9 mouse cellular contexts compared by ENCODE assay signal in the genomic region with DNA sequence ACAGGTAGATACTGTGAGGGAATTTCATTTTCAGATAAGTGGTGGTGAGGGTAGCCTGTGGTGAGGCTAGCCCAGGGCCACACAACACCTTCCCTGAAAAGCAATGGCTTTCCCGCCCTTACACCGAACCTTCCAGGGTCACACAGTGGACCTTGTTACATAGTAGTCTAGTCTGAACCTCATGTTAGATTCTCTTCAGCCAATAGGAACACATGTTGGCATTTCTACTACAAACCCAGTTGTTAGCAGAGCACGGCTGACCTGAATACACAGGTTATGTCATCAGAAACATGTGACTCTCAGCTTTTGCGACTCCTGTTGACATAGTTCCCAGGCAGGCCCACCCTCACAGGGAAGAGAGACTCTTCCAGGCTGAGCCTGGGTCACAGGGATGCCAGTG. TPM values are rescaled to one million over a fixed set of nuclear protein-coding genes. Genes with fewer than 3 reads are reported as not detected.
A peak's percentile ranks its signal among the peaks of the same experiment; 100 is the strongest.
DNase-seq lines count a peak whose midpoint lies in the region; ATAC-seq lines count a peak whose summit lies in the region.
"Had no signal": no experiment of that assay in that cellular context is flagged by ENCODE, and none has a peak within 500 bp of the region (broad histone marks: within the 10 kb centered on the region; RNA-seq: fewer than 3 reads in every experiment).

No protein-coding gene starts in this region.

- H3K27ac ChIP-seq in forebrain, embryonic 11.5 days (ENCODE audit: low read depth, low read length) = no peak overlapping the region
- no peak overlapping the region for H3K27ac ChIP-seq in forebrain, embryonic 16.5 days (ENCODE audit: low read length)
- peak overlapping the region; percentile 84 for H3K27ac ChIP-seq in limb, embryonic 12.5 days
- no peak overlapping the region for H3K27ac ChIP-seq in limb, embryonic 10.5 days
- peak overlapping the region; percentile 76 for H3K27ac ChIP-seq in hindbrain, embryonic 12.5 days
- peak overlapping the region; percentile 74 for H3K27ac ChIP-seq in liver, embryonic 15.5 days (replicated peaks)

- H3K27me3 ChIP-seq in forebrain, embryonic 11.5 days (ENCODE audit: control insufficient read depth, insufficient read depth, low read length) = no peaks in the 10 kb centered on the region
- H3K27me3 ChIP-seq in forebrain, embryonic 16.5 days (replicated peaks; ENCODE audit: control insufficient read depth, insufficient read depth, low read length) = no peaks in the 10 kb centered on the region
- H3K27me3 ChIP-seq in limb, embryonic 12.5 days = no peaks in the 10 kb centered on the region
- H3K27me3 ChIP-seq in limb, embryonic 10.5 days (ENCODE audit: low read depth, poor library complexity, severe bottlenecking) = no peaks in the 10 kb centered on the region
- H3K27me3 ChIP-seq in hindbrain, embryonic 12.5 days = no peaks in the 10 kb centered on the region
- H3K27me3 ChIP-seq in liver, embryonic 15.5 days = no peaks in the 10 kb centered on the region

- no peaks in the 10 kb centered on the region for H3K9me3 ChIP-seq in forebrain, embryonic 11.5 days (ENCODE audit: control insufficient read depth, low read length)
- H3K9me3 ChIP-seq in forebrain, embryonic 16.5 days (ENCODE audit: control insufficient read depth, low read length) = no peaks in the 10 kb centered on the region
- 0 out of 2 replicates have a peak, but pooled peaks cover 6% of the 10 kb centered on the region for H3K9me3 ChIP-seq in limb, embryonic 12.5 days
- H3K9me3 ChIP-seq in limb, embryonic 10.5 days (replicated peaks) = no peaks in the 10 kb centered on the region
- no peaks in the 10 kb centered on the region for H3K9me3 ChIP-seq in hindbrain, embryonic 12.5 days (replicated peaks)
- no peaks in the 10 kb centered on the region for H3K9me3 ChIP-seq in liver, embryonic 15.5 days (replicated peaks)

- DNase-seq in forebrain, embryonic 11.5 days (ENCODE audit: low spot score) = no peak
- DNase-seq in limb, embryonic 10.5 days (ENCODE audit: low spot score) = no peak
- no peak for DNase-seq in left cerebral cortex, postnatal 25 days (ENCODE audit: low spot score in 2 of 2)
- DNase-seq in left cerebral cortex, postnatal 4 days = no peak
- DNase-seq: cerebellum, adult 9-10 months had no signal

- H3K9ac ChIP-seq in forebrain, embryonic 11.5 days (ENCODE audit: low read length) = no peak overlapping the region
- no peak overlapping the region for H3K9ac ChIP-seq in forebrain, embryonic 16.5 days (replicated peaks; ENCODE audit: low read depth, low read length)
- H3K9ac ChIP-seq in limb, embryonic 12.5 days (replicated peaks) = 0 out of 2 replicates have a peak overlapping the region, but pooled peaks have one; percentile 12
- H3K9ac ChIP-seq in hindbrain, embryonic 12.5 days = no peak overlapping the region
- H3K9ac ChIP-seq in liver, embryonic 15.5 days = no peak overlapping the region

- intact Hi-C loops in left cerebral cortex, postnatal 25 days (cut with DNase I) = no loop called here
- intact Hi-C loops in left cerebral cortex, postnatal 4 days (cut with DNase I) = no loop called here

- WGBS in forebrain, embryonic 11.5 days = 86% methylated on average over 4 of the region's 4 CpGs
- 79% methylated on average over 4 of the region's 4 CpGs for WGBS in forebrain, embryonic 16.5 days
- 79% methylated on average over 4 of the region's 4 CpGs for WGBS in limb, embryonic 12.5 days
- WGBS in limb, embryonic 10.5 days = 87% methylated on average over 4 of the region's 4 CpGs
- WGBS in hindbrain, embryonic 12.5 days = 89% methylated on average over 4 of the region's 4 CpGs
- 70% methylated on average over 4 of the region's 4 CpGs for WGBS in liver, embryonic 15.5 days (ENCODE audit: insufficient replicate concordance)

- no peaks in the 10 kb centered on the region for H3K36me3 ChIP-seq in forebrain, embryonic 11.5 days (ENCODE audit: control insufficient read depth, insufficient read depth, low read length)
- no peaks in the 10 kb centered on the region for H3K36me3 ChIP-seq in forebrain, embryonic 16.5 days (ENCODE audit: control insufficient read depth, insufficient read depth)
- H3K36me3 ChIP-seq in limb, embryonic 12.5 days = peaks cover 23% of the 10 kb centered on the region
- peaks cover 25% of the 10 kb centered on the region for H3K36me3 ChIP-seq in limb, embryonic 10.5 days
- no peaks in the 10 kb centered on the region; the same call in 1 of the 2 replicates for H3K36me3 ChIP-seq in hindbrain, embryonic 12.5 days
- H3K36me3 ChIP-seq in liver, embryonic 15.5 days (replicated peaks) = no peaks in the 10 kb centered on the region

- no peak overlapping the region for H3K4me3 ChIP-seq in forebrain, embryonic 11.5 days (ENCODE audit: low read depth, low read length)
- H3K4me3 ChIP-seq in forebrain, embryonic 16.5 days (replicated peaks; ENCODE audit: low read length) = no peak overlapping the region
- no peak overlapping the region for H3K4me3 ChIP-seq in limb, embryonic 12.5 days (replicated peaks)
- H3K4me3 ChIP-seq in limb, embryonic 10.5 days = no peak overlapping the region
- H3K4me3 ChIP-seq in hindbrain, embryonic 12.5 days = no peak overlapping the region
- H3K4me3 ChIP-seq in liver, embryonic 15.5 days (replicated peaks) = no peak overlapping the region

- H3K4me2 ChIP-seq in forebrain, embryonic 11.5 days (ENCODE audit: low read depth, low read length, severe bottlenecking) = no peak overlapping the region
- H3K4me2 ChIP-seq in forebrain, embryonic 16.5 days (ENCODE audit: low read length) = no peak overlapping the region
- H3K4me2 ChIP-seq in limb, embryonic 12.5 days = no peak overlapping the region
- H3K4me2 ChIP-seq in hindbrain, embryonic 12.5 days (replicated peaks) = no peak overlapping the region
- H3K4me2 ChIP-seq in liver, embryonic 15.5 days = no peak overlapping the region

- H3K4me1 ChIP-seq in forebrain, embryonic 11.5 days (replicated peaks; ENCODE audit: control insufficient read depth, insufficient read depth, low read length) = no peaks in the 10 kb centered on the region
- H3K4me1 ChIP-seq in forebrain, embryonic 16.5 days (replicated peaks; ENCODE audit: control insufficient read depth, insufficient read depth, low read length) = peaks cover 17% of the 10 kb centered on the region
- peaks cover 51% of the 10 kb centered on the region for H3K4me1 ChIP-seq in limb, embryonic 12.5 days (replicated peaks)
- H3K4me1 ChIP-seq in limb, embryonic 10.5 days = peaks cover 26% of the 10 kb centered on the region
- H3K4me1 ChIP-seq in hindbrain, embryonic 12.5 days = peaks cover 38% of the 10 kb centered on the region
- H3K4me1 ChIP-seq in liver, embryonic 15.5 days (replicated peaks) = peaks cover 22% of the 10 kb centered on the region

- ATAC-seq in forebrain, embryonic 11.5 days (replicated peaks; ENCODE audit: low FRiP score) = 0 out of 2 replicates have a peak, but pooled peaks have one; percentile 20
- ATAC-seq in forebrain, embryonic 16.5 days = no peak
- ATAC-seq in limb, embryonic 12.5 days (ENCODE audit: insufficient number of reproducible peaks, insufficient read depth, low FRiP score, low TSS enrichment, low read depth) = no peak
- ATAC-seq in hindbrain, embryonic 12.5 days (ENCODE audit: low FRiP score) = peak; percentile 23; the same call in 1 of the 2 replicates
- peak; percentile 80 for ATAC-seq in liver, embryonic 15.5 days (ENCODE audit: insufficient read depth)

RNA-seq across cellular contexts. Expression of a gene that starts 33.9 kb away (rescaled TPM):
- polyA plus RNA-seq in forebrain, embryonic 11.5 days (2014; fragmentation: Nextera tagmentation; extraction: Ambion mirVana) = 27.7 and 33.5 TPM in 2 replicates
- 15.2 and 18.4 TPM in 2 replicates for polyA plus RNA-seq in forebrain, embryonic 16.5 days (2015; fragmentation: Nextera tagmentation; extraction: Ambion mirVana)
- polyA plus RNA-seq in limb, embryonic 12.5 days (2016; fragmentation: Nextera tagmentation; extraction: Ambion mirVana) = 46.1 and 47.5 TPM in 2 replicates
- 23.7 and 35.7 TPM in 2 replicates for polyA plus RNA-seq in limb, embryonic 10.5 days (2016; fragmentation: Nextera tagmentation; extraction: Ambion mirVana)
- polyA plus RNA-seq in hindbrain, embryonic 12.5 days (2016; fragmentation: Nextera tagmentation; extraction: Ambion mirVana) = 55.6 and 57.8 TPM in 2 replicates
- polyA plus RNA-seq in liver, embryonic 15.5 days (2015; fragmentation: Nextera tagmentation; extraction: Ambion mirVana) = 4.3 and 5.6 TPM in 2 replicates
- total RNA-seq in left cerebral cortex, postnatal 25 days (2021) = 1 to 10 TPM; 6.3 to 7.3 TPM
- total RNA-seq in left cerebral cortex, postnatal 4 days (2021) = 10 to 100 TPM; 13.8 to 16.3 TPM

Comparison
In these comparisons a context has a peak if more than half of its experiments do, and no peak if none do; other contexts are left out.
1. ATAC-seq: peak in forebrain, embryonic 11.5 days (single experiment), hindbrain, embryonic 12.5 days (single experiment) and liver, embryonic 15.5 days (single experiment); none in forebrain, embryonic 16.5 days (single experiment) and limb, embryonic 12.5 days (single experiment).
2. H3K27ac ChIP-seq: peak in limb, embryonic 12.5 days (single experiment), hindbrain, embryonic 12.5 days (single experiment) and liver, embryonic 15.5 days (single experiment); none in forebrain, embryonic 11.5 days (single experiment), forebrain, embryonic 16.5 days (single experiment) and limb, embryonic 10.5 days (single experiment).